Mouse (Mus musculus): Measurements from ENCODE around the gene Shkbp1.

The Shkbp1 gene

GRCm38 (mm10) chr7:27355745-27356240 is at the start of gene Shkbp1:
Gene Shkbp1 (minus strand): TSS chr7:27356019.
- DNase-seq (ENCODE audit: low read depth in 2 of 2, low spot score in 2 of 2): peak; percentile 73 to 81

- DNase-seq (ENCODE audit: low read depth in 2 of 2, low spot score in 2 of 2): no peak
These were observed 48.6 kb upstream of the Shkbp1 start for GRCm38 (mm10) chr7:27404203-27404942.

GRCm38 (mm10) chr7:27402675-27403074 is 46.9 kb upstream of the Shkbp1 start:
- peak; percentile 24 to 50 for DNase-seq (ENCODE audit: low read depth in 2 of 2, low spot score in 2 of 2)

- DNase-seq (ENCODE audit: low read depth in 2 of 2, low spot score in 2 of 2): no peak
These were observed 44.7 kb upstream of the Shkbp1 start for GRCm38 (mm10) chr7:27400545-27400944.

- DNase-seq (ENCODE audit: low read depth in 2 of 2, low spot score in 2 of 2): peak; percentile 19 to 32
These were observed 41.5 kb upstream of the Shkbp1 start for GRCm38 (mm10) chr7:27397048-27397949.

GRCm38 (mm10) chr7:27396184-27397047 is 40.6 kb upstream of the Shkbp1 start:
- no peak for DNase-seq (ENCODE audit: low read depth in 2 of 2, low spot score in 2 of 2)

- no peak for DNase-seq (ENCODE audit: low read depth in 2 of 2, low spot score in 2 of 2)
These were observed 39.8 kb upstream of the Shkbp1 start for GRCm38 (mm10) chr7:27395521-27396183.

- DNase-seq (ENCODE audit: low read depth in 2 of 2, low spot score in 2 of 2): no peak
These were observed 35.6 kb upstream of the Shkbp1 start for GRCm38 (mm10) chr7:27391416-27391815.

GRCm38 (mm10) chr7:27389213-27389612 is 33.4 kb upstream of the Shkbp1 start:
- no peak for DNase-seq (ENCODE audit: low read depth in 2 of 2, low spot score in 2 of 2)

GRCm38 (mm10) chr7:27384731-27385130 is 28.9 kb upstream of the Shkbp1 start:
- DNase-seq (ENCODE audit: low read depth in 2 of 2, low spot score in 2 of 2): peak; percentile 51 to 59

- no peak for DNase-seq (ENCODE audit: low read depth in 2 of 2, low spot score in 2 of 2)
These were observed 28.3 kb upstream of the Shkbp1 start for GRCm38 (mm10) chr7:27384134-27384533.

GRCm38 (mm10) chr7:27383233-27383632 is 27.4 kb upstream of the Shkbp1 start:
- no peak for DNase-seq (ENCODE audit: low read depth in 2 of 2, low spot score in 2 of 2)

- DNase-seq (ENCODE audit: low read depth in 2 of 2, low spot score in 2 of 2): no peak
These were observed 25.7 kb upstream of the Shkbp1 start for GRCm38 (mm10) chr7:27381560-27381959.

- DNase-seq (ENCODE audit: low read depth in 2 of 2, low spot score in 2 of 2): no peak
These were observed 25.2 kb upstream of the Shkbp1 start for GRCm38 (mm10) chr7:27381009-27381408.

- DNase-seq (ENCODE audit: low read depth in 2 of 2, low spot score in 2 of 2): no peak
These were observed 24.0 kb upstream of the Shkbp1 start for GRCm38 (mm10) chr7:27379836-27380235.

- DNase-seq (ENCODE audit: low read depth in 2 of 2, low spot score in 2 of 2): no peak
These were observed 22.6 kb upstream of the Shkbp1 start for GRCm38 (mm10) chr7:27378431-27378830.

- DNase-seq (ENCODE audit: low read depth in 2 of 2, low spot score in 2 of 2): no peak
These were observed 19.5 kb upstream of the Shkbp1 start for GRCm38 (mm10) chr7:27375274-27375673.

GRCm38 (mm10) chr7:27371715-27372462 is 16.1 kb upstream of the Shkbp1 start:
- no peak for DNase-seq (ENCODE audit: low read depth in 2 of 2, low spot score in 2 of 2)

- DNase-seq (ENCODE audit: low read depth in 2 of 2, low spot score in 2 of 2): no peak
These were observed 13.3 kb upstream of the Shkbp1 start for GRCm38 (mm10) chr7:27369111-27369510.

- DNase-seq (ENCODE audit: low read depth in 2 of 2, low spot score in 2 of 2): no peak
These were observed 12.2 kb upstream of the Shkbp1 start for GRCm38 (mm10) chr7:27367976-27368375.
